Mouse (Mus musculus): ENCODE measurements around the gene Pde4c. TPM values are rescaled to one million over a fixed set of nuclear protein-coding genes. Genes with fewer than 3 reads are reported as not detected.

Pde4c gene
- total and polyA plus RNA-seq, 3 experiments, result 2.3 to 6.5 (median 4.7) TPM

- Histone ChIP-seq H3K27ac (ENCODE audit: insufficient read depth, low read depth) (no peak overlapping the region), H3K36me3 (replicated peaks in 1 of 2; ENCODE audit: control insufficient read depth in 1 of 2, insufficient read depth in 1 of 2, low read length in 1 of 2) (peaks cover 20 to 35% of the 10 kb centered on the region in 2 experiments), H3K4me3 (replicated peaks in 1 of 3; ENCODE audit: low read depth in 2 of 3, low read length in 2 of 3, poor library complexity in 1 of 3) (no peak overlapping the region), H3K9ac (ENCODE audit: insufficient read depth, low read depth) (no peak overlapping the region), H3K27me3 (replicated peaks) (no peaks in the 10 kb centered on the region), H3K4me2 (ENCODE audit: insufficient read depth, low read depth, poor library complexity, severe bottlenecking) (no peak overlapping the region), H3K79me2 (replicated peaks; ENCODE audit: control insufficient read depth, extremely low read depth, insufficient read depth, poor library complexity, severe bottlenecking) (no peaks in the 10 kb centered on the region), H3K4me1 (ENCODE audit: control insufficient read depth in 1 of 2, insufficient read depth in 2 of 2) (peaks cover 8 to 46% of the 10 kb centered on the region in 2 experiments), H3K9me3 (replicated peaks; ENCODE audit: low read length) (no peaks in the 10 kb centered on the region)
- dilution Hi-C loops (cut with MboI; ENCODE audit: extremely low pct_ligation_motif_present, extremely low pct_unique_long_range_greater_than_20kb, low sequenced_read_pairs), result no loop called here
- in situ Hi-C loops (cut with MboI; ENCODE audit: low pct_ligation_motif_present, low pct_unique_long_range_greater_than_20kb, low sequenced_read_pairs), result no loop called here
- DNase-seq (ENCODE audit: extremely low read depth), result no peak
- TF ChIP-seq ZMIZ1 (IDR thresholded peaks at IDR 0.05; ENCODE audit: low read depth, low read length), result no peak
- no peak for TF ChIP-seq GABPA (IDR thresholded peaks at IDR 0.05; ENCODE audit: insufficient replicate concordance, low read depth, low read length)
- no peak for TF ChIP-seq KAT2A (IDR thresholded peaks at IDR 0.05; ENCODE audit: insufficient replicate concordance, low read length)
- TF ChIP-seq SMC3 (IDR thresholded peaks at IDR 0.05; ENCODE audit: low read depth, low read length), result no peak
- no peak for TF ChIP-seq UBTF (IDR thresholded peaks at IDR 0.05; ENCODE audit: low read depth, low read length)
- TF ChIP-seq USF1 (IDR thresholded peaks at IDR 0.05; ENCODE audit: low read depth, low read length), result no peak
- no peak for TF ChIP-seq CHD2 (IDR thresholded peaks at IDR 0.05; ENCODE audit: low read length)
- TF ChIP-seq MEF2A (IDR thresholded peaks at IDR 0.05; ENCODE audit: borderline replicate concordance, low read depth, low read length), result no peak
- no peak for TF ChIP-seq RAD21 (IDR thresholded peaks at IDR 0.05; ENCODE audit: low read depth, low read length)
- TF ChIP-seq HCFC1 (IDR thresholded peaks at IDR 0.05; ENCODE audit: low read depth, low read length), result no peak
- TF ChIP-seq RCOR1 (conservative IDR thresholded peaks at IDR 0.05; ENCODE audit: low read depth, low read length), result no peak
- no peak for TF ChIP-seq MAX (IDR thresholded peaks at IDR 0.05; ENCODE audit: low read length)
- TF ChIP-seq PAX5 (IDR thresholded peaks at IDR 0.05; ENCODE audit: low read length), result no peak
- TF ChIP-seq MAZ (IDR thresholded peaks at IDR 0.05; ENCODE audit: low read depth, low read length), result no peak
- TF ChIP-seq BHLHE40 (IDR thresholded peaks at IDR 0.05; ENCODE audit: low read depth, low read length), result no peak
- no peak for TF ChIP-seq USF2 (conservative IDR thresholded peaks at IDR 0.05; ENCODE audit: low read depth, low read length)
Observed at GRCm38 (mm10) chr8:70756476-70757040, 33.0 kb downstream of the Pde4c start.

- Histone ChIP-seq H3K27ac (ENCODE audit: insufficient read depth, low read depth) (no peak overlapping the region), H3K9me3 (replicated peaks; ENCODE audit: low read length) (no peaks in the 10 kb centered on the region), H3K4me2 (ENCODE audit: insufficient read depth, low read depth, poor library complexity, severe bottlenecking) (no peak overlapping the region), H3K4me1 (ENCODE audit: control insufficient read depth in 1 of 2, insufficient read depth in 2 of 2) (peaks cover 8 to 48% of the 10 kb centered on the region in 2 experiments), H3K4me3 (replicated peaks in 1 of 3; ENCODE audit: low read depth in 2 of 3, low read length in 2 of 3, poor library complexity in 1 of 3) (no peak overlapping the region), H3K27me3 (replicated peaks) (no peaks in the 10 kb centered on the region), H3K79me2 (replicated peaks; ENCODE audit: control insufficient read depth, extremely low read depth, insufficient read depth, poor library complexity, severe bottlenecking) (no peaks in the 10 kb centered on the region), H3K9ac (ENCODE audit: insufficient read depth, low read depth) (no peak overlapping the region), H3K36me3 (replicated peaks in 1 of 2; ENCODE audit: control insufficient read depth in 1 of 2, insufficient read depth in 1 of 2, low read length in 1 of 2) (peaks cover 20 to 43% of the 10 kb centered on the region in 2 experiments)
- peak; percentile 36 to 79; a peak in 2 of 4 replicates for TF ChIP-seq CTCF (conservative IDR thresholded peaks at IDR 0.05 in 1 of 2, IDR thresholded peaks at IDR 0.05 in 1 of 2; ENCODE audit: low read depth in 2 of 2, low read length in 2 of 2)
- peak; percentile 69 for TF ChIP-seq SMC3 (IDR thresholded peaks at IDR 0.05; ENCODE audit: low read depth, low read length)
- peak; percentile 87 for TF ChIP-seq RAD21 (IDR thresholded peaks at IDR 0.05; ENCODE audit: low read depth, low read length)
- TF ChIP-seq UBTF (IDR thresholded peaks at IDR 0.05; ENCODE audit: low read depth, low read length), result no peak
- TF ChIP-seq GABPA (IDR thresholded peaks at IDR 0.05; ENCODE audit: insufficient replicate concordance, low read depth, low read length), result no peak
- in situ Hi-C loops (cut with MboI; ENCODE audit: low pct_ligation_motif_present, low pct_unique_long_range_greater_than_20kb, low sequenced_read_pairs) (no loop called here), dilution Hi-C loops (cut with MboI; ENCODE audit: extremely low pct_ligation_motif_present, extremely low pct_unique_long_range_greater_than_20kb, low sequenced_read_pairs) (no loop called here)
- DNase-seq (ENCODE audit: extremely low read depth), result no peak
Observed at GRCm38 (mm10) chr8:70757523-70758307, 34.2 kb downstream of the Pde4c start.

Measured in CH12.LX (cell line).